Mouse (Mus musculus) adrenal gland, postnatal 25 days (tissue): Measurements from ENCODE around the gene Map3k5. TPM values are rescaled to one million over a fixed set of nuclear protein-coding genes. Genes with fewer than 3 reads are reported as not detected.

Experiments used
- DNase-seq: peaks from one replicate; pipeline ENCODE4 v3.0.0; 2021; ENCODE audit warnings: mixed read lengths
- total RNA-seq: library from RNA; stranded (reverse); gene quantifications from 2 replicates; pipeline ENCODE4 v1.2.3, GENCODE M21; 2021

Gene Map3k5
- total RNA-seq, 1 experiment from 2014 or later: 22.9 TPM

- DNase-seq: no peak
Measured at GRCm38 (mm10) chr10:20107031-20107430, 172.8 kb downstream of the Map3k5 start.

- no peak for DNase-seq
Measured at GRCm38 (mm10) chr10:20111508-20111907, 177.2 kb downstream of the Map3k5 start.

GRCm38 (mm10) chr10:20112026-20112973 is 178.0 kb downstream of the Map3k5 start:
- DNase-seq: no peak

- DNase-seq: no peak
Measured at GRCm38 (mm10) chr10:20119504-20120425, 185.5 kb downstream of the Map3k5 start.

GRCm38 (mm10) chr10:20121981-20122380 is 187.7 kb downstream of the Map3k5 start:
- no peak for DNase-seq

- DNase-seq: peak; percentile 42
Measured at GRCm38 (mm10) chr10:20123401-20123800, 189.1 kb downstream of the Map3k5 start.

- no peak for DNase-seq
Measured at GRCm38 (mm10) chr10:20124576-20124975, 190.3 kb downstream of the Map3k5 start.

- DNase-seq: no peak
Measured at GRCm38 (mm10) chr10:20125226-20125625, 191.0 kb downstream of the Map3k5 start.

GRCm38 (mm10) chr10:20132933-20133652 is 198.8 kb downstream of the Map3k5 start:
- no peak for DNase-seq

- DNase-seq: peak; percentile 39
Measured at GRCm38 (mm10) chr10:20135350-20136058, 201.2 kb downstream of the Map3k5 start.

GRCm38 (mm10) chr10:20136505-20136904 is 202.2 kb downstream of the Map3k5 start:
- DNase-seq: no peak

- peak; percentile 23 for DNase-seq
Measured at GRCm38 (mm10) chr10:20141376-20141775, 207.1 kb downstream of the Map3k5 start.

- no peak for DNase-seq
Measured at GRCm38 (mm10) chr10:20148130-20148772, 214.0 kb downstream of the Map3k5 start, which contains the start of gene Map7. TSS of gene Map7 (plus strand) at chr10:20148471.

- peak; percentile 70 for DNase-seq
Measured at GRCm38 (mm10) chr10:20148773-20149120, 214.5 kb downstream of the Map3k5 start.

GRCm38 (mm10) chr10:20149121-20149834 is 215.0 kb downstream of the Map3k5 start:
- DNase-seq: peak; percentile 59

- DNase-seq: no peak
Measured at GRCm38 (mm10) chr10:20149835-20150355, 215.6 kb downstream of the Map3k5 start.

- DNase-seq: no peak
Measured at GRCm38 (mm10) chr10:20152131-20152530, 217.9 kb downstream of the Map3k5 start.

GRCm38 (mm10) chr10:20153507-20153906 is 219.2 kb downstream of the Map3k5 start:
- no peak for DNase-seq

- no peak for DNase-seq
Measured at GRCm38 (mm10) chr10:20155401-20155800, 221.1 kb downstream of the Map3k5 start.
